Mouse (Mus musculus): ENCODE results near the gene Coro1b.

The Coro1b gene

GRCm38 (mm10) chr19:4191528-4192250 is 43.3 kb downstream of the Coro1b start, which contains the start of gene Ppp1ca:
TSS of gene Ppp1ca (plus strand) at chr19:4192065.
- peak; percentile 99 to 100 for DNase-seq (ENCODE audit: low spot score in 2 of 2)

- no peak for DNase-seq (ENCODE audit: low spot score in 2 of 2)
These were observed 44.0 kb downstream of the Coro1b start for GRCm38 (mm10) chr19:4192251-4192985.

GRCm38 (mm10) chr19:4193129-4193528 is 44.7 kb downstream of the Coro1b start:
- no peak for DNase-seq (ENCODE audit: low spot score in 2 of 2)

- DNase-seq (ENCODE audit: low spot score in 2 of 2): no peak
These were observed 45.8 kb downstream of the Coro1b start for GRCm38 (mm10) chr19:4194021-4194724.

GRCm38 (mm10) chr19:4194776-4195650 is 46.6 kb downstream of the Coro1b start:
- no peak for DNase-seq (ENCODE audit: low spot score in 2 of 2)

- no peak for DNase-seq (ENCODE audit: low spot score in 2 of 2)
These were observed 47.6 kb downstream of the Coro1b start for GRCm38 (mm10) chr19:4196048-4196447.

GRCm38 (mm10) chr19:4196548-4196947 is 48.1 kb downstream of the Coro1b start:
- no peak for DNase-seq (ENCODE audit: low spot score in 2 of 2)

- DNase-seq (ENCODE audit: low spot score in 2 of 2): no peak
These were observed 48.8 kb downstream of the Coro1b start for GRCm38 (mm10) chr19:4197180-4197579.

GRCm38 (mm10) chr19:4201291-4201909 is 53.0 kb downstream of the Coro1b start, which contains the start of gene Rad9a:
TSS of gene Rad9a (minus strand) at chr19:4201662.
- DNase-seq (ENCODE audit: low spot score in 2 of 2): peak; percentile 96 to 98

GRCm38 (mm10) chr19:4202149-4202548 is 53.7 kb downstream of the Coro1b start:
- no peak for DNase-seq (ENCODE audit: low spot score in 2 of 2)

GRCm38 (mm10) chr19:4203148-4203547 is 54.7 kb downstream of the Coro1b start:
- DNase-seq (ENCODE audit: low spot score in 2 of 2): no peak
